Mouse (Mus musculus): Measurements from ENCODE around the gene Tcte1.
A peak's percentile ranks its signal among the peaks of the same experiment; 100 is the strongest.

The Tcte1 gene

GRCm38 (mm10) chr17:45546941-45547340 lies 23.7 kb downstream of the Tcte1 start:
- no peak for DNase-seq (ENCODE audit: low read depth, low spot score)

GRCm38 (mm10) chr17:45547461-45548190 lies 24.4 kb downstream of the Tcte1 start:
- no peak for DNase-seq (ENCODE audit: low read depth, low spot score)

GRCm38 (mm10) chr17:45548541-45549512 lies 25.6 kb downstream of the Tcte1 start:
- DNase-seq (ENCODE audit: low read depth, low spot score) = peak; percentile 70

GRCm38 (mm10) chr17:45549617-45550181 lies 26.5 kb downstream of the Tcte1 start, which contains the start of gene Tmem151b:
Gene Tmem151b (minus strand): TSS chr17:45549677.
- DNase-seq (ENCODE audit: low read depth, low spot score) = peak; percentile 43

GRCm38 (mm10) chr17:45550253-45550652 lies 27.0 kb downstream of the Tcte1 start:
- no peak for DNase-seq (ENCODE audit: low read depth, low spot score)

GRCm38 (mm10) chr17:45551249-45551796 lies 28.1 kb downstream of the Tcte1 start:
- no peak for DNase-seq (ENCODE audit: low read depth, low spot score)

- peak; percentile 80 for DNase-seq (ENCODE audit: low read depth, low spot score)
Observed at GRCm38 (mm10) chr17:45551816-45552451, 28.7 kb downstream of the Tcte1 start.

- DNase-seq (ENCODE audit: low read depth, low spot score) = no peak
Observed at GRCm38 (mm10) chr17:45553065-45553464, 29.8 kb downstream of the Tcte1 start.

GRCm38 (mm10) chr17:45554420-45554819 lies 31.2 kb downstream of the Tcte1 start:
- DNase-seq (ENCODE audit: low read depth, low spot score) = no peak

GRCm38 (mm10) chr17:45555452-45556106 lies 32.3 kb downstream of the Tcte1 start, which contains the start of gene Nfkbie:
Gene Nfkbie (plus strand): TSS chr17:45555703.
- peak; percentile 87 for DNase-seq (ENCODE audit: low read depth, low spot score)

GRCm38 (mm10) chr17:45556107-45556489 lies 32.9 kb downstream of the Tcte1 start:
- no peak for DNase-seq (ENCODE audit: low read depth, low spot score)

GRCm38 (mm10) chr17:45556514-45557245 lies 33.4 kb downstream of the Tcte1 start:
- no peak for DNase-seq (ENCODE audit: low read depth, low spot score)

- no peak for DNase-seq (ENCODE audit: low read depth, low spot score)
Observed at GRCm38 (mm10) chr17:45557246-45557824, 34.1 kb downstream of the Tcte1 start.

- DNase-seq (ENCODE audit: low read depth, low spot score) = no peak
Observed at GRCm38 (mm10) chr17:45557998-45558862, 35.0 kb downstream of the Tcte1 start.

GRCm38 (mm10) chr17:45559732-45560525 lies 36.7 kb downstream of the Tcte1 start:
- DNase-seq (ENCODE audit: low read depth, low spot score) = no peak

- no peak for DNase-seq (ENCODE audit: low read depth, low spot score)
Observed at GRCm38 (mm10) chr17:45563216-45563615, 40.0 kb downstream of the Tcte1 start.

- DNase-seq (ENCODE audit: low read depth, low spot score) = peak; percentile 91
Observed at GRCm38 (mm10) chr17:45563655-45564530, 40.7 kb downstream of the Tcte1 start, which contains the start of gene Slc35b2. Gene Slc35b2 (plus strand): TSS chr17:45563874.

Measured in forelimb bud, embryonic 11.5 days (tissue).